Mouse (Mus musculus): ENCODE measurements around the gene Crcp. TPM values are rescaled to one million over a fixed set of nuclear protein-coding genes. Genes with fewer than 3 reads are reported as not detected.

The Crcp gene
- polyA plus RNA-seq, 1 experiment from 2014 or later, result 39.0 TPM

GRCm38 (mm10) chr5:130078096-130078833 is 49.2 kb downstream of the Crcp start:
- no peak for DNase-seq (ENCODE audit: low spot score)
- no peak overlapping the region for H3K9ac ChIP-seq (ENCODE audit: low read length)
- 83% methylated on average over 9 of the region's 9 CpGs for WGBS
- H3K27me3 ChIP-seq (ENCODE audit: control insufficient read depth, insufficient read depth, low read length), result no peaks in the 10 kb centered on the region; the same call in 1 of the 2 replicates
- ATAC-seq (replicated peaks; ENCODE audit: low FRiP score), result no peak
- no peak overlapping the region for H3K4me2 ChIP-seq (ENCODE audit: low read depth, low read length, severe bottlenecking)
- H3K27ac ChIP-seq (ENCODE audit: low read depth, low read length), result no peak overlapping the region
- no peaks in the 10 kb centered on the region for H3K36me3 ChIP-seq (ENCODE audit: control insufficient read depth, insufficient read depth, low read length)
- H3K4me1 ChIP-seq (replicated peaks; ENCODE audit: control insufficient read depth, insufficient read depth, low read length), result no peaks in the 10 kb centered on the region
- H3K4me3 ChIP-seq (ENCODE audit: low read depth, low read length), result no peak overlapping the region
- no peaks in the 10 kb centered on the region; the same call in 1 of the 2 replicates for H3K9me3 ChIP-seq (ENCODE audit: control insufficient read depth, low read length)

GRCm38 (mm10) chr5:130078834-130079156 is 49.7 kb downstream of the Crcp start:
- Histone ChIP-seq H3K9ac (ENCODE audit: low read length) (peak overlapping the region; percentile 90), H3K9me3 (ENCODE audit: control insufficient read depth, low read length) (no peaks in the 10 kb centered on the region; the same call in 1 of the 2 replicates), H3K27ac (ENCODE audit: low read depth, low read length) (no peak overlapping the region), H3K4me3 (ENCODE audit: low read depth, low read length) (peak overlapping the region; percentile 75), H3K27me3 (ENCODE audit: control insufficient read depth, insufficient read depth, low read length) (no peaks in the 10 kb centered on the region; the same call in 1 of the 2 replicates), H3K4me1 (replicated peaks; ENCODE audit: control insufficient read depth, insufficient read depth, low read length) (no peaks in the 10 kb centered on the region), H3K36me3 (ENCODE audit: control insufficient read depth, insufficient read depth, low read length) (no peaks in the 10 kb centered on the region), H3K4me2 (ENCODE audit: low read depth, low read length, severe bottlenecking) (peak overlapping the region; percentile 79)
- WGBS, result 38% methylated on average over 6 of the region's 6 CpGs
- DNase-seq (ENCODE audit: low spot score), result no peak
- ATAC-seq (replicated peaks; ENCODE audit: low FRiP score), result peak; percentile 30; the same call in 1 of the 2 replicates

- peak; percentile 98 for ATAC-seq (replicated peaks; ENCODE audit: low FRiP score)
- 2% methylated on average over 84 of the region's 86 CpGs for WGBS
- H3K4me2 ChIP-seq (ENCODE audit: low read depth, low read length, severe bottlenecking), result peak overlapping the region; percentile 79
These were observed 50.3 kb downstream of the Crcp start for GRCm38 (mm10) chr5:130079202-130080050.

GRCm38 (mm10) chr5:130080051-130080681 is 51.1 kb downstream of the Crcp start:
- Histone ChIP-seq H3K27me3 (ENCODE audit: control insufficient read depth, insufficient read depth, low read length) (no peaks in the 10 kb centered on the region; the same call in 1 of the 2 replicates), H3K27ac (ENCODE audit: low read depth, low read length) (no peak overlapping the region), H3K9me3 (ENCODE audit: control insufficient read depth, low read length) (no peaks in the 10 kb centered on the region; the same call in 1 of the 2 replicates), H3K4me2 (ENCODE audit: low read depth, low read length, severe bottlenecking) (peak overlapping the region; percentile 79), H3K4me1 (replicated peaks; ENCODE audit: control insufficient read depth, insufficient read depth, low read length) (no peaks in the 10 kb centered on the region), H3K9ac (ENCODE audit: low read length) (peak overlapping the region; percentile 90), H3K4me3 (ENCODE audit: low read depth, low read length) (peak overlapping the region; percentile 75), H3K36me3 (ENCODE audit: control insufficient read depth, insufficient read depth, low read length) (no peaks in the 10 kb centered on the region)
- WGBS, result 76% methylated on average over 16 of the region's 16 CpGs
- DNase-seq (ENCODE audit: low spot score) (peak; percentile 59), ATAC-seq (replicated peaks; ENCODE audit: low FRiP score) (peak; percentile 2; the same call in 1 of the 2 replicates)

More at GRCm38 (mm10) chr5:130079202-130080050, 50.3 kb downstream of the Crcp start:
- H3K27ac ChIP-seq (ENCODE audit: low read depth, low read length), result peak overlapping the region; percentile 57
- peak overlapping the region; percentile 90 for H3K9ac ChIP-seq (ENCODE audit: low read length)
- no peaks in the 10 kb centered on the region for H3K36me3 ChIP-seq (ENCODE audit: control insufficient read depth, insufficient read depth, low read length)
- peak; percentile 98 for DNase-seq (ENCODE audit: low spot score)
- no peaks in the 10 kb centered on the region; the same call in 1 of the 2 replicates for H3K9me3 ChIP-seq (ENCODE audit: control insufficient read depth, low read length)
- peak overlapping the region; percentile 75 for H3K4me3 ChIP-seq (ENCODE audit: low read depth, low read length)
- H3K4me1 ChIP-seq (replicated peaks; ENCODE audit: control insufficient read depth, insufficient read depth, low read length), result no peaks in the 10 kb centered on the region
- H3K27me3 ChIP-seq (ENCODE audit: control insufficient read depth, insufficient read depth, low read length), result no peaks in the 10 kb centered on the region; the same call in 1 of the 2 replicates

- H3K4me2 ChIP-seq (ENCODE audit: low read depth, low read length, severe bottlenecking), result no peak overlapping the region
- no peaks in the 10 kb centered on the region for H3K36me3 ChIP-seq (ENCODE audit: control insufficient read depth, insufficient read depth, low read length)
- WGBS, result 96% methylated on average over 8 of the region's 8 CpGs
These were observed 52.2 kb downstream of the Crcp start for GRCm38 (mm10) chr5:130081181-130081881.

GRCm38 (mm10) chr5:130082431-130082830 is 53.3 kb downstream of the Crcp start:
- H3K4me3 ChIP-seq (ENCODE audit: low read depth, low read length), result no peak overlapping the region
- no peak overlapping the region for H3K4me2 ChIP-seq (ENCODE audit: low read depth, low read length, severe bottlenecking)
- H3K9me3 ChIP-seq (ENCODE audit: control insufficient read depth, low read length), result no peaks in the 10 kb centered on the region; the same call in 1 of the 2 replicates
- H3K27me3 ChIP-seq (ENCODE audit: control insufficient read depth, insufficient read depth, low read length), result no peaks in the 10 kb centered on the region; the same call in 1 of the 2 replicates
- no peaks in the 10 kb centered on the region for H3K4me1 ChIP-seq (replicated peaks; ENCODE audit: control insufficient read depth, insufficient read depth, low read length)
- no peak overlapping the region for H3K27ac ChIP-seq (ENCODE audit: low read depth, low read length)
- DNase-seq (ENCODE audit: low spot score) (no peak), ATAC-seq (replicated peaks; ENCODE audit: low FRiP score) (no peak)
- 84% methylated on average over 4 of the region's 4 CpGs for WGBS
- no peak overlapping the region for H3K9ac ChIP-seq (ENCODE audit: low read length)
- no peaks in the 10 kb centered on the region for H3K36me3 ChIP-seq (ENCODE audit: control insufficient read depth, insufficient read depth, low read length)

More at GRCm38 (mm10) chr5:130081181-130081881, 52.2 kb downstream of the Crcp start:
- Histone ChIP-seq H3K9me3 (ENCODE audit: control insufficient read depth, low read length) (no peaks in the 10 kb centered on the region; the same call in 1 of the 2 replicates), H3K27ac (ENCODE audit: low read depth, low read length) (no peak overlapping the region), H3K9ac (ENCODE audit: low read length) (no peak overlapping the region), H3K27me3 (ENCODE audit: control insufficient read depth, insufficient read depth, low read length) (no peaks in the 10 kb centered on the region; the same call in 1 of the 2 replicates), H3K4me3 (ENCODE audit: low read depth, low read length) (no peak overlapping the region), H3K4me1 (replicated peaks; ENCODE audit: control insufficient read depth, insufficient read depth, low read length) (no peaks in the 10 kb centered on the region)
- DNase-seq (ENCODE audit: low spot score), result peak; percentile 46
- ATAC-seq (replicated peaks; ENCODE audit: low FRiP score), result no peak

GRCm38 (mm10) chr5:130084271-130084670 is 55.2 kb downstream of the Crcp start:
- ATAC-seq (replicated peaks; ENCODE audit: low FRiP score), result no peak
- WGBS, result 88% methylated on average over 3 of the region's 3 CpGs
- no peaks in the 10 kb centered on the region for H3K36me3 ChIP-seq (ENCODE audit: control insufficient read depth, insufficient read depth, low read length)
- no peak overlapping the region for H3K27ac ChIP-seq (ENCODE audit: low read depth, low read length)
- no peak for DNase-seq (ENCODE audit: low spot score)
- no peaks in the 10 kb centered on the region for H3K4me1 ChIP-seq (replicated peaks; ENCODE audit: control insufficient read depth, insufficient read depth, low read length)
- no peak overlapping the region for H3K4me3 ChIP-seq (ENCODE audit: low read depth, low read length)
- no peak overlapping the region for H3K9ac ChIP-seq (ENCODE audit: low read length)
- H3K9me3 ChIP-seq (ENCODE audit: control insufficient read depth, low read length), result no peaks in the 10 kb centered on the region; the same call in 1 of the 2 replicates
- no peaks in the 10 kb centered on the region for H3K27me3 ChIP-seq (ENCODE audit: control insufficient read depth, insufficient read depth, low read length)
- H3K4me2 ChIP-seq (ENCODE audit: low read depth, low read length, severe bottlenecking), result no peak overlapping the region

GRCm38 (mm10) chr5:130088008-130088407 is 58.9 kb downstream of the Crcp start:
- WGBS, result 92% methylated on average over 7 of the region's 7 CpGs
- Histone ChIP-seq H3K4me1 (replicated peaks; ENCODE audit: control insufficient read depth, insufficient read depth, low read length) (no peaks in the 10 kb centered on the region), H3K4me2 (ENCODE audit: low read depth, low read length, severe bottlenecking) (no peak overlapping the region), H3K27me3 (ENCODE audit: control insufficient read depth, insufficient read depth, low read length) (no peaks in the 10 kb centered on the region), H3K36me3 (ENCODE audit: control insufficient read depth, insufficient read depth, low read length) (no peaks in the 10 kb centered on the region), H3K9me3 (ENCODE audit: control insufficient read depth, low read length) (no peaks in the 10 kb centered on the region), H3K27ac (ENCODE audit: low read depth, low read length) (no peak overlapping the region), H3K4me3 (ENCODE audit: low read depth, low read length) (no peak overlapping the region), H3K9ac (ENCODE audit: low read length) (no peak overlapping the region)
- no peak for DNase-seq (ENCODE audit: low spot score)
- no peak for ATAC-seq (replicated peaks; ENCODE audit: low FRiP score)

Measured in forebrain, embryonic 11.5 days (tissue).